ENCODE assay signal across 9 mouse cellular contexts in the genomic region with DNA sequence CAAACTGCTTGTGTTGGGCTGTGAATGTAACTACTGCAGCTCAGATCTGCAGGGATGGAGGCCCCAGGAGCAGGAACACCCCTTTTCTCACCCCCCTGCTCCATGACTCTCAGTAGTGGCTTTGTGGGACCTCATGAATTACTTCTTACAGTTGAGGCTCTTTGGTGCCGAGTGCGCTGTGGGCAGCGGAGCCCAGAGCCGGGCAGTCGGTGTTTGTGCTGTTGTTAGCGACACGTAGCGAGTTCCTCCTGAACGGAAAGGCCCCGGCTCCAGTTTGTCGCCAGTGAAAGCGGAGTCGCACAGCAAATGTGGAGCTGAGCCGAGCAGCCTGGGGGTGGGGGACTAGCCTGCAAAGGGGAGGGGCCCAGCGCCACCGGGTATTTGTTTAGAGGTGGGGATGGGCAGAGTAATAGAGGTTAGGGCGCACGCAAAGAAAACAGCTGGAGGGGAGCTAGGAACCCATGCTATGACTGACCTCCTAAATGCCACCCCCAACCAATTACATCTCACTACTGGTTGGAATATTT. TPM values are rescaled to one million over a fixed set of nuclear protein-coding genes. Genes with fewer than 3 reads are reported as not detected.
A peak's percentile ranks its signal among the peaks of the same experiment; 100 is the strongest.
DNase-seq lines count a peak whose midpoint lies in the region; ATAC-seq and TF ChIP-seq lines count a peak whose summit lies in the region.
"Had no signal": no experiment of that assay in that cellular context is flagged by ENCODE, and none has a peak within 500 bp of the region (broad histone marks: within the 10 kb centered on the region; RNA-seq: fewer than 3 reads in every experiment).

No protein-coding gene starts in this region.

- TF ChIP-seq CTCF in heart, postnatal 0 days (IDR thresholded peaks at IDR 0.05; ENCODE audit: low read depth): no peak
- TF ChIP-seq CTCF in stomach, postnatal 0 days (IDR thresholded peaks at IDR 0.05; ENCODE audit: low read depth): no peak

- peaks cover 43% of the 10 kb centered on the region for H3K4me1 ChIP-seq in embryonic facial prominence, embryonic 13.5 days
- H3K4me1 ChIP-seq in heart, postnatal 0 days (ENCODE audit: control insufficient read depth, insufficient read depth): no peaks in the 10 kb centered on the region
- no peaks in the 10 kb centered on the region for H3K4me1 ChIP-seq in stomach, postnatal 0 days (replicated peaks; ENCODE audit: control insufficient read depth, insufficient read depth)

- TF ChIP-seq EP300 in heart, postnatal 0 days (IDR thresholded peaks at IDR 0.05; ENCODE audit: low read depth): no peak
- no peak for TF ChIP-seq EP300 in stomach, postnatal 0 days (optimal IDR thresholded peaks at IDR 0.05)

- peak overlapping the region; percentile 66; the same call in 1 of the 2 replicates for H3K27ac ChIP-seq in embryonic facial prominence, embryonic 13.5 days
- peak overlapping the region; percentile 79 for H3K27ac ChIP-seq in heart, postnatal 0 days (ENCODE audit: low read depth)
- H3K27ac ChIP-seq in stomach, postnatal 0 days (replicated peaks): no peak overlapping the region; the same call in 1 of the 2 replicates
- H3K27ac ChIP-seq: macrophage had no signal

- peak overlapping the region; percentile 35 for H3K4me3 ChIP-seq in embryonic facial prominence, embryonic 13.5 days
- peak overlapping the region; percentile 36 for H3K4me3 ChIP-seq in heart, postnatal 0 days (ENCODE audit: low read depth, low read length)
- H3K4me3 ChIP-seq in stomach, postnatal 0 days (ENCODE audit: low read depth, low read length): no peak overlapping the region

- no peaks in the 10 kb centered on the region for H3K36me3 ChIP-seq in embryonic facial prominence, embryonic 13.5 days
- H3K36me3 ChIP-seq in heart, postnatal 0 days (replicated peaks; ENCODE audit: control insufficient read depth, insufficient read depth, low read length): no peaks in the 10 kb centered on the region
- no peaks in the 10 kb centered on the region for H3K36me3 ChIP-seq in stomach, postnatal 0 days (ENCODE audit: control insufficient read depth, insufficient read depth, low read length)

- peak overlapping the region; percentile 61 for H3K4me2 ChIP-seq in embryonic facial prominence, embryonic 13.5 days
- peak overlapping the region; percentile 59 for H3K4me2 ChIP-seq in heart, postnatal 0 days (ENCODE audit: low read depth, low read length)
- H3K4me2 ChIP-seq in stomach, postnatal 0 days (replicated peaks; ENCODE audit: low read depth): peak overlapping the region; percentile 27

- H3K27me3 ChIP-seq in embryonic facial prominence, embryonic 13.5 days: peaks cover 18% of the 10 kb centered on the region
- H3K27me3 ChIP-seq in heart, postnatal 0 days (ENCODE audit: control insufficient read depth, insufficient read depth, low read length): no peaks in the 10 kb centered on the region
- no peaks in the 10 kb centered on the region for H3K27me3 ChIP-seq in stomach, postnatal 0 days (ENCODE audit: control insufficient read depth, insufficient read depth, low read length)

- ATAC-seq in embryonic facial prominence, embryonic 13.5 days (ENCODE audit: insufficient number of reproducible peaks, insufficient read depth, low FRiP score, low TSS enrichment, low read depth): 0 out of 2 replicates have a peak, but pooled peaks have one; percentile 43
- peak; percentile 60 for ATAC-seq in heart, postnatal 0 days (ENCODE audit: insufficient read depth, low read depth)
- ATAC-seq in stomach, postnatal 0 days (ENCODE audit: low FRiP score, low TSS enrichment): no peak
- ATAC-seq in megakaryocyte, adult 5-6 weeks (ENCODE audit: poor library complexity, severe bottlenecking): no peak

- peak; percentile 37 for DNase-seq in right cerebral cortex, postnatal 4 days
- no peak for DNase-seq in right cerebral cortex, adult 2 months (ENCODE audit: low spot score in 2 of 2)
- DNase-seq in heart, postnatal 0 days (ENCODE audit: low spot score): peak; percentile 30
- DNase-seq in kidney, postnatal 14 days: peak; percentile 69
- DNase-seq in lung, postnatal 4 days: peak; percentile 42 to 68
- peak; percentile 18 for DNase-seq in stomach, postnatal 0 days (ENCODE audit: low spot score)

- H3K9me3 ChIP-seq in embryonic facial prominence, embryonic 13.5 days: no peaks in the 10 kb centered on the region
- no peaks in the 10 kb centered on the region for H3K9me3 ChIP-seq in heart, postnatal 0 days (replicated peaks; ENCODE audit: control insufficient read depth, low read length)
- no peaks in the 10 kb centered on the region for H3K9me3 ChIP-seq in stomach, postnatal 0 days (ENCODE audit: control insufficient read depth, low read length)

- WGBS in embryonic facial prominence, embryonic 13.5 days: 5% methylated on average over 18 of the region's 18 CpGs
- WGBS in heart, postnatal 0 days: 7% methylated on average over 18 of the region's 18 CpGs
- WGBS in stomach, postnatal 0 days: 26% methylated on average over 18 of the region's 18 CpGs

- H3K9ac ChIP-seq in embryonic facial prominence, embryonic 13.5 days: peak overlapping the region; percentile 62
- peak overlapping the region; percentile 36; the same call in 1 of the 2 replicates for H3K9ac ChIP-seq in heart, postnatal 0 days (replicated peaks; ENCODE audit: low read depth, low read length)
- no peak overlapping the region for H3K9ac ChIP-seq in stomach, postnatal 0 days (ENCODE audit: low read length)

RNA-seq across cellular contexts. Expression of a gene that starts 48.1 kb away (rescaled TPM):
- 69.1 and 77.2 TPM in 2 replicates for polyA plus RNA-seq in embryonic facial prominence, embryonic 13.5 days (2015; fragmentation: Nextera tagmentation; extraction: Ambion mirVana)
- 8.1 and 12.8 TPM in 2 replicates for total RNA-seq in heart, postnatal 0 days (2014; rRNA removed; ENCODE audit: low replicate concordance)
- 10.4 and 10.5 TPM in 2 replicates for polyA plus RNA-seq in heart, postnatal 0 days (2015; fragmentation: Nextera tagmentation; extraction: Ambion mirVana)
- polyA plus RNA-seq in stomach, postnatal 0 days (2015; fragmentation: Nextera tagmentation; extraction: Ambion mirVana): 3.6 and 3.7 TPM in 2 replicates
- total RNA-seq in megakaryocyte, adult 5-6 weeks (2015): 0.09 and 0.25 TPM in 2 replicates
- total RNA-seq in megakaryocyte, adult 5-6 weeks (2017): 0.33 TPM in 1 of 2 replicates, not detected in the other

Comparison
In these comparisons a context has a peak if more than half of its experiments do, and no peak if none do; other contexts are left out.
1. DNase-seq: peak in right cerebral cortex, postnatal 4 days (single experiment), heart, postnatal 0 days (single experiment), kidney, postnatal 14 days (single experiment), lung, postnatal 4 days (2 of 2) and stomach, postnatal 0 days (single experiment); none in right cerebral cortex, adult 2 months (0 of 2).
2. ATAC-seq: peak in embryonic facial prominence, embryonic 13.5 days (single experiment) and heart, postnatal 0 days (single experiment); none in stomach, postnatal 0 days (single experiment) and megakaryocyte, adult 5-6 weeks (single experiment).
3. Peak in every context shown above with its lines, with median percentiles within 50 percentile points of each other: H3K4me2 ChIP-seq.